Mouse (Mus musculus) heart, adult 2 months (tissue): ENCODE measurements around the gene Oxtr.

Experiments
- CTCF ChIP-seq: fragments of 200-600 bp; IDR thresholded peaks from 2 replicates; pipeline ENCODE4 v1.8.1; 2022; ENCODE audit warnings: antibody characterized with exemption, mild to moderate bottlenecking, moderate library complexity
- EP300 ChIP-seq: fragments of 200-500 bp; IDR thresholded peaks from 2 replicates; pipeline ENCODE4 v1.6.1; 2011; ENCODE audit warnings: low read depth, low read length, control low read depth; ENCODE audit not compliant: insufficient read depth
- POLR2A ChIP-seq: fragments of 200-500 bp; IDR thresholded peaks from 2 replicates; pipeline ENCODE4 v1.6.1; 2011; ENCODE audit warnings: mild to moderate bottlenecking, low read depth, low read length, control low read depth; ENCODE audit not compliant: insufficient read depth

- TF ChIP-seq CTCF, result no peak; the same call in 1 of the 2 replicates
- no peak for TF ChIP-seq POLR2A
- TF ChIP-seq EP300, result no peak
These were observed 991 bp upstream of the Oxtr start for GRCm38 (mm10) chr6:112490625-112491242.
